Mouse (Mus musculus) embryonic stem cell, embryonic (primary cell): ENCODE measurements around the gene Lats2.
"Not testable (repeated sequence)": the region's sequence is repeated elsewhere in the genome, so short reads cannot be mapped to it uniquely, and the experiment has no call there.

ENCODE experiments used
- CTCF ChIA-PET, 4 experiments: fragments of 300-600 bp in 2 of 4; fragments of 350-600 bp in 2 of 4; sonication (Branson Sonifier 250); formaldehyde crosslinking; loops; one replicate each; lab custom pipeline; 2022; ENCODE audit warnings: inconsistent platforms in 2 of 4; lab: Charles Lee
- POLR2A ChIA-PET, 4 experiments: fragments of 300-600 bp in 2 of 4; fragments of 350-600 bp in 2 of 4; sonication (Branson Sonifier 250); formaldehyde crosslinking; loops; one replicate each; lab custom pipeline; 2022; ENCODE audit warnings: antibody characterized with exemption in 4 of 4, inconsistent platforms in 1 of 4; lab: Charles Lee

The Lats2 gene

GRCm38 (mm10) chr14:57711059-57711458 lies 47.1 kb downstream of the Lats2 start:
- ChIA-PET CTCF (interaction anchor here in 3 of 4 experiments (0.8 to 1.4 kb wide), 4 partner anchors 12 to 22 kb away, joined by 3 to 5 read pairs (median 4); no protein-coding TSS in a partner anchor), POLR2A (interaction anchor here in 2 of 4 experiments (0.6 to 3.2 kb wide), 3 partner anchors 25 to 204 kb away, joined by 3 to 15 read pairs (median 5); partner anchors contain the start of gene Sap18 (in 1 of the 2))

GRCm38 (mm10) chr14:57709171-57709570 lies 49.0 kb downstream of the Lats2 start:
- CTCF ChIA-PET: no interaction called here
- POLR2A ChIA-PET: interaction anchor here in 1 of 4 experiments (0.6 to 3.2 kb wide), 5 partner anchors 18 to 122 kb away, joined by 3 to 15 read pairs (median 3); partner anchors contain the start of gene Sap18

- POLR2A ChIA-PET: interaction anchor here in 1 of 4 experiments (0.8 to 3.2 kb wide), 5 partner anchors 17 to 184 kb away, joined by 3 to 15 read pairs (median 3); partner anchors contain the start of gene Sap18
- CTCF ChIA-PET: interaction anchor here in 2 of 4 experiments (1.0 to 1.1 kb wide), 2 partner anchors 9 to 18 kb away, joined by 3 read pairs; no protein-coding TSS in a partner anchor
Measured at GRCm38 (mm10) chr14:57708580-57708979, 49.6 kb downstream of the Lats2 start.

- ChIA-PET CTCF (interaction anchor here in 3 of 4 experiments (0.6 to 1.1 kb wide), 3 partner anchors 11 to 58 kb away, joined by 3 to 5 read pairs (median 3); no protein-coding TSS in a partner anchor), POLR2A (interaction anchor here in 3 of 4 experiments (0.6 to 1.8 kb wide), 8 partner anchors 9 to 186 kb away, joined by 3 to 7 read pairs (median 3); partner anchors contain the start of gene Zdhhc20 (in 1 of the 3))
Measured at GRCm38 (mm10) chr14:57707100-57707893, 50.9 kb downstream of the Lats2 start.

DNA sequence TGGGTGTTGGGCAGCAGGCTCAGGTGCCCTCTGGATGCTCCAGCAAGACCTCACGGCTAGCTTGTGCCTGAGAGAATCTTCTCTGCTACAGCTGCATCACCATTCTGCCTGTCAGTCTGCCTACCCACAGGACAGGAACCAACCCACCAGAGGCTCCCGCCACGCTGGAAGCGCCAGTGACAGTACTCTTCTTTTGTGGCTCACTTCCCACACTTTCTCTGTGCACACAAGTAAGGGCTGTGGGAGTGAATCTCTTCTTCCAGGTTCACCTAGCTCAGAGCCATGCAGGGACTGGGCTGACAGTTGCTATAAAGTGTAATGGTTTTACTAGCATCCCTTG lies 51.5 kb downstream of the Lats2 start:
- ChIA-PET CTCF (no interaction called here), POLR2A (interaction anchor here in 2 of 4 experiments (1.2 to 3.3 kb wide), 7 partner anchors 8 to 96 kb away, joined by 3 to 14 read pairs (median 5); no protein-coding TSS in a partner anchor)

DNA sequence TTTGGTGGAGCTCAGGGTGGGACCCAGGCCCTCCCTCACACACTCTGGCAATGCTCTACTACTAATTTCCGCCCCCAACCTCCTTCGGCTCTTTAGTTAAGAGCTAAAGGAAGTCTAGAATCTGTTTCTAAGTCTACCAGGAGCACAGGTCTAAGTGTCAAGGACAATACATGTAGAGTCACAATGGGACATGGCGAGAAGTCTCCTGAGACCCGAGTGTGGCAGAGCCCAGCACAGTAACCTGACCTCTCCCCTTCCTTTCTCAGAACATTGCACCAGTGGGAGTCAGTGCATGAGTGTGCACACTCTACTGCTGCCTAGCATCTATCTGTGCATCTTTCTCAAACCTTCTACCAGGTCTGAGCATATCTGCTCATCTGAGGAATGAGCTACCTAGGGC lies 52.4 kb downstream of the Lats2 start:
- POLR2A ChIA-PET: interaction anchor here in 3 of 4 experiments (0.5 to 3.3 kb wide), 7 partner anchors 9 to 958 kb away, joined by 4 to 14 read pairs (median 5); no protein-coding TSS in a partner anchor
- CTCF ChIA-PET: interaction anchor here in 1 of 4 experiments (1.3 kb wide), 1 partner anchor 11 kb away, joined by 3 read pairs; no protein-coding TSS in a partner anchor

DNA sequence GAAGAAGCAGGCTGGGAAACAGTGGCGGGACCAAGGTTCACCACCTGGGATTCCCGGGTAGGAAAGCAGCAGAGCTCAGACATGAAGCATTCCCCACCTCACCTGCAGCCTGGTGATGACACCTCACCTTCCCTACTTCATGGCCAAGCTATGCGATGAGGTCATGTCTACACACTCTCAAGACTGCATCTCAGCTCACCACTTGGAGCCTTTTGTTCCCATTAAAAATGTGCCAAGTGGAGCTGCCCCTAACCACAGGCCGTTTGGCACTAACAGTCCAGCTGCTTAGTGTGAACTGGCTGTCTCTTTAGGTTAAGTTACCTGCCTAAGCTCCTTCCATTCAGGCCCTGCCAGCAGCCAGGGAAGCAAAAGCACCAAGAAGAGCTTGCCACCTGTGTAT lies 53.1 kb downstream of the Lats2 start:
- POLR2A ChIA-PET: interaction anchor here in 2 of 4 experiments (1.7 to 3.3 kb wide), 4 partner anchors 10 to 31 kb away, joined by 5 to 14 read pairs (median 6); no protein-coding TSS in a partner anchor
- CTCF ChIA-PET: interaction anchor here in 3 of 4 experiments (1.3 to 1.6 kb wide), 3 partner anchors 10 to 21 kb away, joined by 3 to 6 read pairs (median 5); no protein-coding TSS in a partner anchor

DNA sequence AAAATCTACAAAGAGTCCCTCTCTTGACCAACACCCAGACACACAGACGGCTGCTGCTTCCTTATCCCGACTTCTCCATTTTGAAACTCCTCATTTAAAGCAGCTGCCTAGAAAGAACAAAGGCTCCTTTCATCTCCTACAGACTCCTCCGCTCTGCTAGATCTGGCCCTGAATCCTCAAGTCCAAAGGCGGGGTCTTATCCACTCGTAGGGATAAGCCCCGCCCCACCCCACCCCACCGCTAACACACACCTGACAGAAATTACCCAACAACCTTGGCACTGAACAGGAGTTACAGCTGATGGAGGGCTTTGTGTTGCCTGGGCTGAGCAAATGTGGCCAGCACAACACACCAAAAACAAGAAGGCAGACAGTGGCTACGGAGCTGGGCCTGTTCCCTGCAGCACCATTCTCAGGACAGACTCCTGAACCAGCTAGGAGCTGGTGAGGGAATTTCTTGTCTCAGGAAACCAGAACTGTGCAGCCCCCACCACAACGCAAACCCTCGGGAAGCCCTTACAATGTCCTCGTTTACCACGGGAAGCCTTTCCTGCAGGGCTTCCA lies 56.2 kb downstream of the Lats2 start:
- ChIA-PET POLR2A (interaction anchor here in 3 of 4 experiments (0.6 to 1.4 kb wide), 5 partner anchors 12 to 406 kb away, joined by 3 to 4 read pairs (median 3); partner anchors contain the start of gene Zdhhc20 (in 1 of the 3)), CTCF (interaction anchor here in 1 of 4 experiments (1.0 kb wide), 1 partner anchor 24 kb away, joined by 3 read pairs; no protein-coding TSS in a partner anchor)

- ChIA-PET POLR2A (interaction anchor here in 3 of 4 experiments (0.6 to 1.0 kb wide), 3 partner anchors 33 to 350 kb away, joined by 3 to 4 read pairs (median 4); no protein-coding TSS in a partner anchor), CTCF (interaction anchor here in 2 of 4 experiments (0.8 to 1.0 kb wide), 2 partner anchors 11 to 235 kb away, joined by 3 to 5 read pairs; no protein-coding TSS in a partner anchor)
Measured at GRCm38 (mm10) chr14:57699461-57699970, 58.7 kb downstream of the Lats2 start.

GRCm38 (mm10) chr14:57699016-57699415 lies 59.2 kb downstream of the Lats2 start:
- CTCF ChIA-PET: interaction anchor here in 2 of 4 experiments (0.6 to 0.8 kb wide), 2 partner anchors 11 to 1110 kb away, joined by 3 to 5 read pairs; no protein-coding TSS in a partner anchor
- POLR2A ChIA-PET: interaction anchor here in 1 of 4 experiments (0.6 to 0.9 kb wide), 2 partner anchors 9 to 37 kb away, joined by 3 to 4 read pairs; no protein-coding TSS in a partner anchor

DNA sequence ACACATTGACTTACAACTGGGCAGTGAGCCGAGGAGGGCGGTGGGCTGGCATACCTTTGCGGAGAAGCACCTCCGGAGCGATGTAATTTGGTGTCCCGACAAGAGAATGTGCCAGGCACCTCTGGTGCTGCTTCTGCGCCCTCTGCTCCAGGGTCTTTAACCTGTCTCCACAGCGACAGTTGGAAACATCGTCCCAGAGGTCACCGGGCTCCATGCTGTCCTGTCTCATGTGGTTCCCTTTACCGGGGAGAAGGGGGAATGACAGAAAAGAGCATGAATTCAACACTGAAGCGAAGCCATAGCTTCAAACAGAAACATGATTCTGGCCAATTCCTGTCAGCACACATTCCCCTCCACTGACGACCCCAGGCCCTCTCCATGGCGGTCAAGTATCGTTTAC lies 62.1 kb downstream of the Lats2 start:
- POLR2A ChIA-PET: interaction anchor here in 3 of 4 experiments (0.6 to 1.2 kb wide), 7 partner anchors 18 to 193 kb away, joined by 3 to 4 read pairs (median 3); no protein-coding TSS in a partner anchor
- CTCF ChIA-PET: interaction anchor here in 2 of 4 experiments (0.6 to 1.2 kb wide), 2 partner anchors 14 to 19 kb away, joined by 3 read pairs; no protein-coding TSS in a partner anchor

DNA sequence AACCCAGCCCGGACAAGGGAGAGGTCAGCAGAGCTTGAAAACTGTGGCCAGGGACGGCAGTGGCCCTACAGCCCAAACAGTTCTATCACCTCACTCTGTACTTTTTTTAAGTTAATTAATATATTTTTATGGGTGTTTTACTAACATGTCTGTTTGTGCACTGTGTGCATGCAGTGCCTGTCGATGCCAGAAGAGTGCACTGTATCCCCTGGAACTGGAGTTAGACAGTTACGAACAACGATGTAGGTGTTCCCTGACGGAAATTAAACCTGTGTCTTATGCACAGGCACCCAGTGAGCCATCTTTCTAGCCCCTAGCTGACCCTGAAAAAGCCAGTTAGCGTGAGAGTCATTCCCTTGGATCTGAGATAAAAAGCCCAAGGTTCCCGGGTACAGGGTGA lies 62.6 kb downstream of the Lats2 start:
- POLR2A ChIA-PET: interaction anchor here in 3 of 4 experiments (0.6 to 1.8 kb wide), 8 partner anchors 10 to 193 kb away, joined by 3 to 5 read pairs (median 3); no protein-coding TSS in a partner anchor
- CTCF ChIA-PET: interaction anchor here in 3 of 4 experiments (0.6 to 1.2 kb wide), 5 partner anchors 10 to 21 kb away, joined by 3 to 4 read pairs (median 3); no protein-coding TSS in a partner anchor

DNA sequence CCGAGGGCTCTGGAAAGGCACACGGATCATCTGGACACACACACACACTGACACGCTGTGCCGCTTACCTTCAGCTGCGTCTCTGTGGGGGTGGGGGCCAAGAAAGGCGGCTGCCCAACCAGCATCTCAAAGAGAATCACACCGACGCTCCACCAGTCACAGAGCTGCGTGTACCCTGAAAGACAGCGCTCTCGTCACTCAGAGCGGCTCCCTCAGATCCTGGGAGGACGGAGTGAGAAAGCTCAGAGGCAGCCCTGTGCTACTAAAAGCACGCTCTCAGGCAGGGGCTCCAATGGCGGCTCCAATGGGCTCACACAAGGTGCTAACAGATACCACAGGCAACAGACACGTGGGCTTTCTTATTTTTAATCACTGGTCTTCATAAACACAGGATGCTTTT lies 63.9 kb downstream of the Lats2 start:
- ChIA-PET CTCF (interaction anchor here in 2 of 4 experiments (0.6 to 1.6 kb wide), 3 partner anchors 30 to 353 kb away, joined by 3 to 15 read pairs (median 3); no protein-coding TSS in a partner anchor), POLR2A (interaction anchor here in 3 of 4 experiments (0.6 to 1.8 kb wide), 9 partner anchors 12 to 95 kb away, joined by 3 to 7 read pairs (median 3); partner anchors contain the start of gene Xpo4 (in 1 of the 3))

- POLR2A ChIA-PET: no interaction called here
- CTCF ChIA-PET: interaction anchor here in 2 of 4 experiments (0.8 to 1.6 kb wide), 2 partner anchors 34 kb away, joined by 3 to 15 read pairs; no protein-coding TSS in a partner anchor
Measured at GRCm38 (mm10) chr14:57692517-57693130, 65.6 kb downstream of the Lats2 start.

GRCm38 (mm10) chr14:57691316-57691715 lies 66.9 kb downstream of the Lats2 start:
- ChIA-PET CTCF (no interaction called here), POLR2A (interaction anchor here in 2 of 4 experiments (0.6 to 1.5 kb wide), 3 partner anchors 17 to 219 kb away, joined by 3 read pairs; no protein-coding TSS in a partner anchor)

- ChIA-PET CTCF (no interaction called here), POLR2A (interaction anchor here in 2 of 4 experiments (0.6 to 1.5 kb wide), 5 partner anchors 18 to 220 kb away, joined by 3 to 4 read pairs (median 3); no protein-coding TSS in a partner anchor)
Measured at GRCm38 (mm10) chr14:57690681-57691080, 67.5 kb downstream of the Lats2 start.

- POLR2A ChIA-PET, CTCF ChIA-PET: not testable (repeated sequence)
Measured at GRCm38 (mm10) chr14:57688066-57688465, 70.1 kb downstream of the Lats2 start.
